Mouse (Mus musculus): ENCODE measurements at regions not wholly inside any gene's neighbourhood (a gene's known extent, or its start where the extent isn't known, plus 50 kb on each side); places are given as distances from the start of the nearest gene placed in this dataset.

GRCm38 (mm10) chr9:113459221-113459620, 248.8 kb downstream of the Pdcd6ip start:
- no peak for TF ChIP-seq CTCF (IDR thresholded peaks at IDR 0.05; ENCODE audit: low read depth, low read length)
- no peak for TF ChIP-seq POLR2A (IDR thresholded peaks at IDR 0.05; ENCODE audit: insufficient read depth, low read length)

All from ES-Bruce4 (cell line).